Comparison of ENCODE assay signal across 11 mouse cellular contexts in genomic region chr12:79851898-79852297, GRCm38 (mm10).
DNase-seq lines count a peak whose midpoint lies in the region; ATAC-seq lines count a peak whose summit lies in the region.
"Had no signal": no experiment of that assay in that cellular context is flagged by ENCODE, and none has a peak within 500 bp of the region (broad histone marks: within the 10 kb centered on the region; RNA-seq: fewer than 3 reads in every experiment).

No protein-coding gene starts in this region.

- DNase-seq in heart, adult 9 months (ENCODE audit: low spot score in 2 of 2) = no peak
- DNase-seq in lung, postnatal 14 days = no peak
- peak; percentile 54 for DNase-seq in WW6 (ENCODE audit: low read depth, low spot score)
- DNase-seq: adrenal gland, adult 2 months; cerebellum, adult 2 months; liver, postnatal 0 days had no signal

- H3K36me3 ChIP-seq in heart, embryonic 15.5 days = no peaks in the 10 kb centered on the region
- H3K36me3 ChIP-seq in lung, embryonic 15.5 days = no peaks in the 10 kb centered on the region
- no peaks in the 10 kb centered on the region for H3K36me3 ChIP-seq in limb, embryonic 15.5 days
- no peaks in the 10 kb centered on the region for H3K36me3 ChIP-seq in neural tube, embryonic 15.5 days
- H3K36me3 ChIP-seq: neural tube, embryonic 12.5 days had no signal

- no peaks in the 10 kb centered on the region for H3K9me3 ChIP-seq in heart, embryonic 15.5 days (replicated peaks)
- no peaks in the 10 kb centered on the region for H3K9me3 ChIP-seq in lung, embryonic 15.5 days
- H3K9me3 ChIP-seq in limb, embryonic 15.5 days = 0 out of 2 replicates have a peak, but pooled peaks cover 4% of the 10 kb centered on the region
- H3K9me3 ChIP-seq in neural tube, embryonic 15.5 days (replicated peaks) = no peaks in the 10 kb centered on the region

- H3K4me1 ChIP-seq in heart, embryonic 15.5 days (replicated peaks) = peaks cover 42% of the 10 kb centered on the region
- peaks cover 72% of the 10 kb centered on the region for H3K4me1 ChIP-seq in lung, embryonic 15.5 days
- peaks cover 50% of the 10 kb centered on the region for H3K4me1 ChIP-seq in limb, embryonic 15.5 days
- peaks cover 6% of the 10 kb centered on the region; the same call in 1 of the 2 replicates for H3K4me1 ChIP-seq in neural tube, embryonic 15.5 days

- H3K27me3 ChIP-seq in heart, embryonic 15.5 days = no peaks in the 10 kb centered on the region
- no peaks in the 10 kb centered on the region for H3K27me3 ChIP-seq in lung, embryonic 15.5 days
- no peaks in the 10 kb centered on the region for H3K27me3 ChIP-seq in limb, embryonic 15.5 days
- no peaks in the 10 kb centered on the region for H3K27me3 ChIP-seq in neural tube, embryonic 15.5 days (replicated peaks)
- H3K27me3 ChIP-seq: neural tube, embryonic 12.5 days had no signal

- no peak for ATAC-seq in heart, embryonic 15.5 days (replicated peaks; ENCODE audit: insufficient number of reproducible peaks, insufficient read depth, low FRiP score, low read depth)
- no peak for ATAC-seq in lung, embryonic 15.5 days (ENCODE audit: borderline replicate concordance, extremely low read depth, low FRiP score, low TSS enrichment)
- no peak for ATAC-seq in limb, embryonic 15.5 days (ENCODE audit: insufficient number of reproducible peaks, low FRiP score, low TSS enrichment, low read depth)
- no peak for ATAC-seq in neural tube, embryonic 15.5 days (ENCODE audit: low FRiP score)
- ATAC-seq: liver, postnatal 0 days had no signal

- H3K4me2 ChIP-seq in heart, embryonic 15.5 days = no peak overlapping the region
- no peak overlapping the region for H3K4me2 ChIP-seq in lung, embryonic 15.5 days
- no peak overlapping the region for H3K4me2 ChIP-seq in limb, embryonic 15.5 days
- H3K4me2 ChIP-seq in neural tube, embryonic 15.5 days = no peak overlapping the region
- H3K4me2 ChIP-seq: neural tube, embryonic 12.5 days had no signal

- WGBS in heart, embryonic 15.5 days = 84% methylated on average over 8 of the region's 8 CpGs
- WGBS in lung, embryonic 15.5 days = 82% methylated on average over 8 of the region's 8 CpGs
- 86% methylated on average over 8 of the region's 8 CpGs for WGBS in limb, embryonic 15.5 days
- 92% methylated on average over 8 of the region's 8 CpGs for WGBS in neural tube, embryonic 15.5 days

- H3K4me3 ChIP-seq in heart, embryonic 15.5 days = no peak overlapping the region
- no peak overlapping the region for H3K4me3 ChIP-seq in lung, embryonic 15.5 days
- no peak overlapping the region for H3K4me3 ChIP-seq in limb, embryonic 15.5 days
- H3K4me3 ChIP-seq in neural tube, embryonic 15.5 days (replicated peaks) = no peak overlapping the region
- H3K4me3 ChIP-seq: neural tube, embryonic 12.5 days had no signal

- H3K27ac ChIP-seq in heart, embryonic 15.5 days = peak overlapping the region; percentile 38
- H3K27ac ChIP-seq in lung, embryonic 15.5 days = 0 out of 2 replicates have a peak overlapping the region, but pooled peaks have one; percentile 2
- peak overlapping the region; percentile 33 for H3K27ac ChIP-seq in limb, embryonic 15.5 days
- no peak overlapping the region for H3K27ac ChIP-seq in neural tube, embryonic 15.5 days (replicated peaks)
- H3K27ac ChIP-seq: neural tube, embryonic 12.5 days had no signal

- H3K9ac ChIP-seq in heart, embryonic 15.5 days = no peak overlapping the region
- H3K9ac ChIP-seq in lung, embryonic 15.5 days = no peak overlapping the region
- H3K9ac ChIP-seq in limb, embryonic 15.5 days = no peak overlapping the region
- no peak overlapping the region for H3K9ac ChIP-seq in neural tube, embryonic 15.5 days (replicated peaks)
- H3K9ac ChIP-seq: liver, postnatal 0 days; neural tube, embryonic 12.5 days had no signal
